In the genomic region with DNA sequence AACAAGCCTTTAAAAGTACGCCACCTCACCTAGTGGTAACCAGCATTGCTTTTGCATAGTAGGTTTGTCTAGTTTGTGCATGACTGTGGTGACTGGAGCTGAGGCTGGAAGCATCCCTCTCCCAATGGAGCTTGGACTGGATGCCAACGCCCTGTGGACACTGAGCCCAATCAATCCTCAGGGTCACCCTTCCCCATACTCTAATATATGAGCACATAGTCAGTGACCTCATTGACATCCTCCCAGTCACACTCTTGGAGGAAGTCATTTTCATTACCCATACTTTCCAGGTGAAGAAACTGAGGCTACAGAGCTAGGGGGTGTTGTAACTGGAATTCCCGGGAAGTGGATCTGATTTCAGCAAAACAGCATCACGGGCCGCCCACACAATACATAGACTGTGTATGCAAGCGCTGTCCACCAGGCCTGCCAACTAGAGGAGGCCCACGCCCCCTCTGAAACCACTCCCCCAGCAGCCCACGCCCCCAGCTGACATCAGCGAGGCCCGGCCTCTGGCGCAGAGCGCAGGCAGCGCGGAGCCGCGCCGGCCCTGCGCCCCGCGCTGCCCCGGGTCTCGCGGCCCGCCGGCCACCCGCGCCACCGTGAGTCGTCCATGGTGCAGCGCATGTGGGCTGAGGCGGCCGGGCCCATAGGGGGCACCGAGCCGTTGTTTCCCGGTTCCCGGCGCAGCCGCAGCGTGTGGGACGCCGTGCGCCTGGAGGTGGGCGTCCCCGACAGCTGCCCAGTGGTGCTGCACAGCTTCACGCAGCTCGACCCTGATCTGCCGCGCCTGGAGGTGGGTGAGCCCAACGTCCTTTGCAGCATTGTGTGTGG, we compare ENCODE assay signal across 8 mouse cellular contexts. TPM values are rescaled to one million over a fixed set of nuclear protein-coding genes. Genes with fewer than 3 reads are reported as not detected.
DNase-seq lines count a peak whose midpoint lies in the region; ATAC-seq lines count a peak whose summit lies in the region.

No protein-coding gene starts in this region.

- peak overlapping the region; percentile 82 for H3K27ac ChIP-seq in hindbrain, embryonic 15.5 days (replicated peaks)
- no peak overlapping the region for H3K27ac ChIP-seq in macrophage

- H3K4me2 ChIP-seq in hindbrain, embryonic 15.5 days = peak overlapping the region; percentile 67

- 3% methylated on average over 49 of the region's 49 CpGs for WGBS in hindbrain, embryonic 15.5 days
- 4% methylated on average over 49 of the region's 49 CpGs for WGBS in macrophage (ENCODE audit: missing documents)

- ATAC-seq in hindbrain, embryonic 15.5 days (ENCODE audit: low FRiP score, low read depth) = peak; percentile 91

- peak overlapping the region; percentile 53 for H3K4me3 ChIP-seq in hindbrain, embryonic 15.5 days
- H3K4me3 ChIP-seq in macrophage (ENCODE audit: inconsistent target) = peak overlapping the region; percentile 45

- H3K36me3 ChIP-seq in hindbrain, embryonic 15.5 days = no peaks in the 10 kb centered on the region
- no peaks in the 10 kb centered on the region for H3K36me3 ChIP-seq in macrophage (ENCODE audit: inconsistent target)

- H3K79me2 ChIP-seq in macrophage (ENCODE audit: inconsistent target) = peaks cover 46% of the 10 kb centered on the region; the same call in 1 of the 2 replicates

- peak overlapping the region; percentile 44 for H3K9ac ChIP-seq in hindbrain, embryonic 15.5 days

- no peaks in the 10 kb centered on the region for H3K27me3 ChIP-seq in hindbrain, embryonic 15.5 days

- H3K4me1 ChIP-seq in hindbrain, embryonic 15.5 days (replicated peaks) = peaks cover 98% of the 10 kb centered on the region

- peak; percentile 83 for DNase-seq in T-cell, adult 2 months (ENCODE audit: low spot score)
- DNase-seq in cerebellum, postnatal 25 days = peak; percentile 87 to 93
- peak; percentile 89 to 90 for DNase-seq in frontal cortex, postnatal 36 days (ENCODE audit: low spot score in 2 of 2)
- DNase-seq in left cerebral cortex, adult 18-20 months (ENCODE audit: low spot score in 2 of 2) = peak; percentile 86 to 89
- DNase-seq in right cerebral cortex, postnatal 10 days (ENCODE audit: low spot score in 2 of 2) = peak; percentile 90 to 93
- peak; percentile 84 for DNase-seq in urinary bladder, postnatal 25 days (ENCODE audit: low spot score)

- no peaks in the 10 kb centered on the region for H3K9me3 ChIP-seq in hindbrain, embryonic 15.5 days

RNA-seq across cellular contexts. Expression of a gene that starts 20.2 kb away (rescaled TPM):
- 90.6 and 93.2 TPM in 2 replicates for polyA plus RNA-seq in hindbrain, embryonic 15.5 days (2015; fragmentation: Nextera tagmentation; extraction: Ambion mirVana)
- 10 to 100 TPM; 78.2 to 87.4 TPM for total RNA-seq in left cerebral cortex, adult 18-20 months (2021)
- 100 to 1,000 TPM in 22 of 26 experiments, 10 to 100 TPM in 4; 69.8 to 589 (median 271) TPM for total RNA-seq in macrophage (2018; cell fraction: chromatin; rRNA removed)
- 100 to 1,000 TPM in 7 of 26 experiments, 10 to 100 TPM in 19; 32.4 to 202 (median 56.7) TPM for total RNA-seq in macrophage (2018; cell fraction: cytosol; rRNA removed)
- total RNA-seq in macrophage (2018; cell fraction: nucleus; rRNA removed) = 100 to 1,000 TPM in 18 of 26 experiments, 10 to 100 TPM in 8; 44.8 to 496 (median 216) TPM
- polyA plus RNA-seq in macrophage (2018) = 13.9 to 47.0 TPM (median 37.1 TPM) in 3 replicates

RNA-seq across cellular contexts. Expression of a gene that starts 27.3 kb away (rescaled TPM):
- 2.6 and 2.7 TPM in 2 replicates for polyA plus RNA-seq in hindbrain, embryonic 15.5 days (2015; fragmentation: Nextera tagmentation; extraction: Ambion mirVana)
- total RNA-seq in left cerebral cortex, adult 18-20 months (2021) = 1 to 10 TPM in 1 of 2 experiments, not detected in 1; 1.1 TPM
- 10 to 100 TPM in 15 of 26 experiments, 1 to 10 TPM in 5, not detected in 6; 3.8 to 89.4 (median 24.4) TPM for total RNA-seq in macrophage (2018; cell fraction: chromatin; rRNA removed)
- total RNA-seq in macrophage (2018; cell fraction: cytosol; rRNA removed) = 10 to 100 TPM in 16 of 26 experiments, 1 to 10 TPM in 10; 4.9 to 36.0 (median 13.7) TPM
- 10 to 100 TPM in 23 of 26 experiments, 1 to 10 TPM in 3; 6.2 to 77.9 (median 17.8) TPM for total RNA-seq in macrophage (2018; cell fraction: nucleus; rRNA removed)
- 4.6 to 7.7 TPM (median 6.7 TPM) in 3 replicates for polyA plus RNA-seq in macrophage (2018)

RNA-seq across cellular contexts. Expression of a gene that starts 30.0 kb away (rescaled TPM):
- 0.14 and 0.22 TPM in 2 replicates for polyA plus RNA-seq in hindbrain, embryonic 15.5 days (2015; fragmentation: Nextera tagmentation; extraction: Ambion mirVana)
- total RNA-seq in left cerebral cortex, adult 18-20 months (2021) = not detected
- not detected for total RNA-seq in macrophage (2018; cell fraction: chromatin; rRNA removed)
- total RNA-seq in macrophage (2018; cell fraction: cytosol; rRNA removed) = not detected
- total RNA-seq in macrophage (2018; cell fraction: nucleus; rRNA removed) = under 1 TPM in 1 of 26 experiments, not detected in 25; 0.30 TPM
- not detected in 3 replicates for polyA plus RNA-seq in macrophage (2018)

RNA-seq across cellular contexts. Expression of a gene that starts 36.5 kb away (rescaled TPM):
- 1.1 and 2.2 TPM in 2 replicates for polyA plus RNA-seq in hindbrain, embryonic 15.5 days (2015; fragmentation: Nextera tagmentation; extraction: Ambion mirVana)
- 1 to 10 TPM; 2.4 to 2.6 TPM for total RNA-seq in left cerebral cortex, adult 18-20 months (2021)
- total RNA-seq in macrophage (2018; cell fraction: chromatin; rRNA removed) = 10 to 100 TPM in 19 of 26 experiments, 1 to 10 TPM in 7; 1.7 to 70.8 (median 12.5) TPM
- total RNA-seq in macrophage (2018; cell fraction: cytosol; rRNA removed) = 10 to 100 TPM in 25 of 26 experiments, 1 to 10 TPM in 1; 10.0 to 56.7 (median 21.5) TPM
- total RNA-seq in macrophage (2018; cell fraction: nucleus; rRNA removed) = 10 to 100 TPM in 25 of 26 experiments, 1 to 10 TPM in 1; 9.4 to 81.2 (median 27.4) TPM
- 5.3 to 10.9 TPM (median 10.7 TPM) in 3 replicates for polyA plus RNA-seq in macrophage (2018)

RNA-seq across cellular contexts. Expression of a gene that starts 50.4 kb away (rescaled TPM):
- polyA plus RNA-seq in hindbrain, embryonic 15.5 days (2015; fragmentation: Nextera tagmentation; extraction: Ambion mirVana) = 41.6 and 42.8 TPM in 2 replicates
- total RNA-seq in left cerebral cortex, adult 18-20 months (2021) = 10 to 100 TPM; 19.1 to 19.4 TPM
- total RNA-seq in macrophage (2018; cell fraction: chromatin; rRNA removed) = 10 to 100 TPM; 12.5 to 34.3 (median 22.0) TPM
- 10 to 100 TPM in 24 of 26 experiments, 1 to 10 TPM in 2; 9.4 to 14.0 (median 11.9) TPM for total RNA-seq in macrophage (2018; cell fraction: cytosol; rRNA removed)
- 10 to 100 TPM in 25 of 26 experiments, 1 to 10 TPM in 1; 8.8 to 26.6 (median 17.7) TPM for total RNA-seq in macrophage (2018; cell fraction: nucleus; rRNA removed)
- 10.4 to 14.6 TPM (median 10.5 TPM) in 3 replicates for polyA plus RNA-seq in macrophage (2018)
